Mouse (Mus musculus) gastrocnemius, postnatal 36 days (tissue): Measurements from ENCODE around the gene Gsdma3. TPM values are rescaled to one million over a fixed set of nuclear protein-coding genes. Genes with fewer than 3 reads are reported as not detected.

Experiments
- DNase-seq, 2 experiments: peaks; one replicate each; pipeline ENCODE4 v3.0.0; 2022
- intact Hi-C: fragments of 180-260 bp; cut with DNase I; formaldehyde crosslinking; loops from one replicate; pipeline ENCODE4 v1.15.1; 2025
- long read RNA-seq, 2 experiments: library from polyadenylated mRNA; stranded (forward); transcript quantifications; one replicate each; pipeline ENCODE4 v2.0.0; 2021
- total RNA-seq, 2 experiments: library from RNA; stranded (reverse); gene quantifications; 2 replicates each; pipeline ENCODE4 v1.2.3; 2021

Gsdma3 gene
- total RNA-seq: 10 to 100 TPM in 1 of 2 experiments, 1 to 10 TPM in 1; 1.8 to 22.5 TPM
- long read RNA-seq, experiment 1, partial matches to known transcripts: 1 of 1 reads
- long read RNA-seq, experiment 1, other reads (novel, unspliced or antisense): 0 of 1 reads
- long read RNA-seq, experiment 2, partial matches to known transcripts: 1 of 1 reads
- long read RNA-seq, experiment 2, other reads (novel, unspliced or antisense): 0 of 1 reads

GRCm38 (mm10) chr11:98625611-98626410 lies at the start of gene Gsdma3, which contains the start of gene Gm12355:
TSS of gene Gsdma3 (plus strand) at chr11:98626360.
TSS of gene Gm12355 (minus strand) at chr11:98625661.
- DNase-seq: no peak
- intact Hi-C loops: no loop called here

- intact Hi-C loops: no loop called here
- DNase-seq: no peak
These were observed 48.4 kb upstream of the Gsdma3 start for GRCm38 (mm10) chr11:98577776-98578175.

DNA sequence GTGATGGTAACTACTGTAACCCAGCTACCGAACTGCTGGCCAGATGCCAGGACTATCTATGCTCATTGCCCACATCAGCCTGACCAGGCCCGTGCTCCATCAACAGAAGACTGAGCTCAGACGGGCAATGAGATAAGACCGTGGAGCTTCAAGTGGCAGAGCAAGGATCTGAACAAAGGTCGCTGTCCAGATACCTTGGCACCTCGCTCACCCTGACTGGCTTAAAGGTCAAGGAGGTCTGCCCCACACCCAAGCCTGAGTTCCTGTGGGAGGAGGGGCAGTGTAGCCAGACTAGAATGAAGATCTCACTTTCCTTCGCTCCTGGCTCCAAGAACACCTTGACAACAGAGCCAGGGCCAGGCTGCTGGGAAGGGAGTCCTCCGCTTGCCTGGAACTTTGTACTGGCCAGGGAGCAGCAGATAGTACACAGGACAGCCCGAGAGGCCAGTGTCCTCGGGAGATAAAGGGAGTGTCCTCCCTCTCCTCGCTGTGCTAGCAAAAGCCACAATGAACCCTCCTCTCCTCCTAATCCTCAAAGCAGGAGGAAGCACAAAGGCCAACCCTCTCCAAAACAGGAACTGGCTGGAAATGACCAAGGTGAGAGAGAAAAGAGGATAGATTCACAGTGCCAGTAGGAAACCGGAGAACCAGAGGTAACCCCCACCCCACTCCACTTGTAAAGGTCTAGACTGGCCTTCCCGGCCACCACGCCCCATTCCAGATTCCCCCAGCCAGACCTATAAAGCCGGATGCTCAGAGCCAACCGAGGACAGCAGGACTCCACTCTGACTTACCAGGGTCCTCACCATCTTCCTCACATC lies 45.6 kb upstream of the Gsdma3 start:
- intact Hi-C loops: no loop called here
- no peak for DNase-seq

DNA sequence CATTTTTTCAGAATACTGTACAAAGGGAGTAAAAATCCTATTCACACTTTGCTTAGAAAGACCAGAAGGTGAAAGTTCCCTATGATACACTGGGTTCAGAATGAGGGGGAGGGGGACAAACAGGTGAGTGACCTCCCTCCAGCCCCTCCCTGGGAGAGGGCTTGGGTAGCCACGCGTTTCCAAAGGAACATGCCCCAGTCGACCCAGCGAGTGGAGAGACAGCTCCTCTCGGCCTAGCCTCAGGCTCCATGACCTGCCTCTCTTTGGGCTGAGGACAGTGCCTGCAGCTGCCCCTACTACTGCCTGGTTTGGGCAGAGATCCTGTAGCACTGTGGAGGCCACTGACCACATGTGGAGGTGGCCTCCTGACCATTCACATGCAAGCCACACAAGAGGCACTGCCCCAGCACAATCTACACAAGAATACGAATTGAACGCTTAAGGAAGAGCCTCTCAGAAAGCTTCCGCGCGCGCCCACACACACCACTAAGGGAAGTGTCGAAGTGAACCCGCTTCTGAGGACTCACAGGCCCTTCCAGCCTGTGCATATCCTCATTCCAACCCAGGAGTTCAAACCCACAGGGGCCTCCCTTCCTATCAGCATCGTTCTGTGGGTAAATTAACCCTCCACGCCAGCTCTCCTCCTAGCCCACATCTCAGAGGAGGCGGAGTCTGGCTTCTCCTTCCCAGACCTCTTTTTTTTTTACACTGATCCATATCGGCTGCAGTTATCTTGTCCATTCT lies 44.7 kb upstream of the Gsdma3 start:
- DNase-seq: no peak
- intact Hi-C loops: no loop called here

DNA sequence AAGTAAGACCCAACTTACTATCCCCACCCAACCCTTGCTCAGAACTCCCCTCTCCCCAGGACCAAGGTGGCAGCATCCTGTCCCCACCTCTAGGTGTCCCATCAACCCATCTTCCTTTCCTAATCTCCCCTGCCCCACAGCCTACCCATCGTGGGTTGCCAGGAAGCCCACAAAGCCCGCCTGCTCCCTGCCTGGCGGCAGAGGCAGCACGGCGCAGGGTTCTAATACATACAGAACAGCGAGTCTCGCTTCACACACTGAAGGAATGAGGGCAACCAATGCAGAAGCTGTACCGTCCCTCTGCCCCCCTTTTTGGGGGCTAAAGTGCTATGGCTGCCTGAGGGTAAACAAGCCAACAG lies 44.2 kb upstream of the Gsdma3 start:
- intact Hi-C loops: no loop called here
- no peak for DNase-seq

DNA sequence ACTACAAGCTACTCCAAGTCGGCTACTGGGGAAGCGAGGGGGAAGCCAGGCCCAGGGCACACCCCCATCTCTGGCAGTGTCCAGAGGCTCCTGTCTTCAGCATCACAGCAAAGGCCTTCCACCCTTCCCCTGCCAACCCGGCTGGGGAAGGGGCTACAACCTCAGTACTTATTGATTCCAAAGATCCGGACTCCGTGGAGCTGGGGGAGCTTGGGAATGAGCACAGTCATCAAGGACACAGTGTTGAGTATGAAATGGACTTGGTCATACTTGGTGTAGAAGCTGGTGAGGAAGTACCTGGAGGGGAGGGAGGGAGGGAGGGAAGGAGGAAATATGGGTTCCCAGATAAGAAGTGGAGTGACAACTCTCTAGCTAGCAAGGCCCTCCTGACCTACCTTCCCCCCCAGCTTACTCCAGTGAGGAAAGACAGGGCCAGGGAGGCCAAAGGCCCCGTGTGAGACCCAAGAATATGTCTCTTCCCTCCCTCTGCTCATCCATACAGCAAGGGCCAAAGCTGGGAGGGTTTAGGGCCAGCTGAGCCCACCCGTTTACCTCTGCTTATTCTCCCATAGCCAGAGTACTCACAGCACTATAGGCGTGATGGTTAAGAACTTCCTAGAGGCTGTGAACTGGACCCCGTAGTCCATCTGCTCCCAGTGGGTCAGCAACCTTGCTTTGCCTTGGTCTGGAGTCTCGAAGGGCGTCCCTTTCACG lies 43.5 kb upstream of the Gsdma3 start:
- DNase-seq: no peak
- intact Hi-C loops: no loop called here

- intact Hi-C loops: no loop called here
These were observed 43.0 kb upstream of the Gsdma3 start for GRCm38 (mm10) chr11:98583265-98583552.

GRCm38 (mm10) chr11:98583571-98583970 lies 42.6 kb upstream of the Gsdma3 start:
- DNase-seq: no peak
- intact Hi-C loops: no loop called here

More at GRCm38 (mm10) chr11:98583265-98583552, 43.0 kb upstream of the Gsdma3 start:
- no peak for DNase-seq

GRCm38 (mm10) chr11:98584146-98584545 lies 42.0 kb upstream of the Gsdma3 start:
- intact Hi-C loops: no loop called here
- DNase-seq: no peak

GRCm38 (mm10) chr11:98584629-98585177 lies 41.5 kb upstream of the Gsdma3 start:
- intact Hi-C loops: no loop called here

DNA sequence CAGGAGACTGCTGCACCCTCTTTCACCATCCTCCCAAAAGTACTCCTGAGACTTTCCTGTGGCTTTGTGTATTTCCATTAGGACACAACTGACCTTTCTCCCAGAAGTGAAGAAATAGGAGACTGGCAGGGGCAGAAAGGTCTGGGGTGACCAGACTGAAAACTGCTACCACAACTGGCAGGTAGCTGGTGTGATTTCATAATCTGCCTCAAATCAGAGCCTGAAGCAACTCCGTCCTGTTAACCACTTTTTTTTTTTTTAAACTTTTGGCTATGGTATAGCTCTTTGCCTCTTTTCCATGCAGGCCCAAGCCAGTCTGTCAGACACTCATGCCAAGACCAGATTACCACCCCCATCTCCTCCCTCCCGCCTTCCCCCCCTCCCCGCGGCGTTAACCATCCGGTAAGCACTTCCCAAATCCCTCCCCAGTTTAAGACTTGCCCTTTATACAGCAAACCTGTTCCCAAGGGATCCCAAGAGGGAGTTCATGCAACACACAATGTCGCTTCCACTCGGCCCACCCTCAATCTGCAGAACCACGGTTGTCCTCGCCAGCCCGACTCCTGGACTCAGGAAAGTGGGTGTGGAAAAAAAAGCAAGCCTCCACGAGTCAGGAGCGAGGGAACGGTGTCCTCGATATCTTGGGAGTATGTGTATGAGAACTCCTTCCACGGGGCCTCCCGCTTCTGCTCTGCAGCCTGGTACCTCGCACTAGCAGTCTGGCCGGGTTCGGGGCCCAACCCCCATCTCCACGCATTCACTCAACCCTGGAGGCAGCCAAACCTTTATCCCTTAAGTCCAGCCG lies 39.9 kb upstream of the Gsdma3 start:
- DNase-seq: peak in 1 of 2 experiments; percentile 31
- intact Hi-C loops: no loop called here

More at GRCm38 (mm10) chr11:98584629-98585177, 41.5 kb upstream of the Gsdma3 start:
- no peak for DNase-seq

DNA sequence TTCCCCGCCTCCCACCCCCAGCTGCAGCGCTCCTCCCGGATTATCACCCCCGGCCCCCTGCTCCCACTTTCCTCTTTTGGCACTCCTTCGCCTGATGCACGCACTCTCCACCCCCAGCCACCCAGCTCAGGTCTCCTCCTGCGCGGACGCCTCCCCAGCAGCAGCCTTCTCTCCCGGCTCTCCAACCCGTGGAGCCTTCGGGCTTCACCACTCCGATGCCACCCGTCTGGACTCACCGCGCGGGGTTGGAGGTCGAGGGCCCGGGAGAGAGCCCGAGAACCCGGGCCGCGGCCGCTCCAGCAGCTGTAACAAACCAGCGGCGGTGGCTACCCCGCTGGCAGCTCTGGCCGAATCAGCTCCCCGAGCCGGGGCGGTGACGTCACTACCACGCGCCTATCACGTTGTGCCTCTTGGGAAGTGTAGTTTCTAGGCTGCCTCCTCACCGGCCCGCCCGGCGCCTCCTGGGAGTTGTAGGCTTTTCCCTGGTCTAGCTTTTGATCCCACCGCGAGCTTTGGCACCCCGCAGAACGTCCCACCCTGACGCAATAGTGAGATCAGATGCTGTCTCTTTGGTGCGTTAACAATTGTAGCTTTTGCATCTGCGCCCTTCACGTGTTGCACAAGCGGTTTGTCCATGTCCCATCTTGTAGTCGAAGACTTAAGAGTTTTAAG lies 39.1 kb upstream of the Gsdma3 start, which contains the start of gene Ormdl3:
TSS of gene Ormdl3 (minus strand) at position 477 of the 672 bp plus-strand sequence.
- DNase-seq: peak; percentile 97 to 98
- intact Hi-C loops: no loop called here

GRCm38 (mm10) chr11:98587684-98588546 lies 38.2 kb upstream of the Gsdma3 start:
- intact Hi-C loops: no loop called here
- peak; percentile 42 to 73 for DNase-seq

DNA sequence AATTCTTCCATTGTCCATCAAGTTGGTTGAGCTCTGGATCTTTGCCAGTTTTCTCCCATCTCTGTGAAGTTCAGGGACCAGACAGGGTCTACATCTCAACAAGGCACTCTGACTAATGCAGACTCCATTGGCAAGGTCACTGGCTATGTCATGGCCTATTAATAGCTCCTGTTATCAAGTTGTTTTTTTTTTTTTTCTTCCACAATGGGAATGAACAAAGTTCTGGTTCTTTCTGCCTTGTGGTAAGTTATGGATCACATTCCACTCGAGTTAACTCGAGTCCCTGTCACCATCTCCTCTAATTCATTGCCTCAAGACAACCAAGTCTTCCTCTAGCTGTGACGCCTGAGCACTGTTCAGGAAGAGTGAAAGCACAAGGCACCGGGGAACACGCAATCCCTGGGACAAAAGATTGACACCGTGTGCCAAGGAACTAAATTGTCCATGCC lies 37.3 kb upstream of the Gsdma3 start:
- DNase-seq: peak in 1 of 2 experiments; percentile 6

GRCm38 (mm10) chr11:98589306-98589705 lies 36.9 kb upstream of the Gsdma3 start:
- no peak for DNase-seq
- intact Hi-C loops: no loop called here

More for the DNA sequence above, 37.3 kb upstream of the Gsdma3 start:
- intact Hi-C loops: no loop called here

DNA sequence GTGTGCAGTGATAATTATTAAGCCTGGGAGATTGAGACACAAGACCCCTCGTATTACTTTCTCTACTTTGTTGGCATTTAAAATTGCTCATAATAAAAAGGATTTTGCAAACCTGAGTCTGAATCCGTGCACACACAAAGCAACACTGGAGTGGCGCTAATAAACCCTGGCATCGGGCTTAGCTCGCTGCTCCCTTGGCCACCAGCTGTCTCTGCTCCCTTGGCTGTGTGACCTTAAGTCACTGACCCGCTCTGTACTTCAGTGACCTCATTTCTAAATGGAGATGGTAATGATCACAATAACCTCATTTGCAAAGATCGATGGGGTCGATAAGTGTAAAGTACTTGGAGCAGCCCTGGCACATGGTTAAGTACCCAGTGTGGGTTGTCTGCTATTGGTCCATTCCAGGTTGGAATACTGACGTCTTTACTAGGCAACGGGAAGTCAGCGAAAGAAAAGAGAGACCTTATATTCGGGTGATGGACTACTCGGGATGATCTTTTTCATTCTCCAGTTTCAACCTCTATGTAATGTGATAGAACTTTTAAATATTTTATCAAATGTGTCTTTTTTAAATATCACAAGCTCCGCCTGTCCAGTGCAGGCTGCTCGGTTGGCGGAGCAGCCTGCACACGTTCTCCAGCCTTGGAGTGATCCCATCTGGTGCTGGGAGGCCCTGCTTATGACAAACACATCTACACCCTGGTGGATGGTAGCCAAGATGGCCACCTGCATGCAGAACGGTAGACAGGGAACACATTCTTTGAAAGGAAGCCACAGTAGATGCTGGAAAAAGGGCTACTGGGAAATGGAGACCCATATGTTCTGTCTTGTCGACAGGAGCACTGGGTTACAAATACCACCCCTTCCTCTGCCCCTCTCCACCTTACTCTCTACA lies 35.4 kb upstream of the Gsdma3 start:
- intact Hi-C loops: no loop called here
- no peak for DNase-seq
